Mouse (Mus musculus): ENCODE data around the gene Ado.

The Ado gene

DNA sequence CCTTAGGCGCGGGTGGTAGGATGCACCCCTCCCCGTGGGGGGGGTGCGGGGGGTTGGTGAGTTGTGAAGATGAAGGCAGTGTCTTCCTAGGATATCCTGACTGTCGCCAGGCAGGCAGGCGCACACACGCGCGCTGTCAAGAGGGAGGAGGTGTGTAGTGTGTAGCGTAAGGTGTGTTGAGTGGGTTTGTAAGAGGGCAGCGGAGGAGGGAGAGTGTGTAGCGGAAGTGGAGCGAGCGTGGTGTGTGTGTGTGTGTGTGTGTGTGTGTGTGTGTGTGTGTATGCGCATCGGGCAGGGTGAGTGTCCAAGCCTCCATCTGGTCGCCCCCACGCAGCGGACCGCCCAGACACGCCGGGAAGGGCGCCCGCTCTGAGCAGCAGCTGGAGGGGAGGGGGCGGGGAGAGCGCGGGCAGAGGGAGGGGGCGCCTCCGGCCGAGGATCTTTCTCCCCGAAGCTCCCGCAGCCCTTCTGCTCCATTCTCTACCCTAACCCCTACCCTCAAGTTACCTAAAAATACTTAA, 12.1 kb downstream of the Ado start:
- no peak for DNase-seq (ENCODE audit: low read depth, low spot score)

DNA sequence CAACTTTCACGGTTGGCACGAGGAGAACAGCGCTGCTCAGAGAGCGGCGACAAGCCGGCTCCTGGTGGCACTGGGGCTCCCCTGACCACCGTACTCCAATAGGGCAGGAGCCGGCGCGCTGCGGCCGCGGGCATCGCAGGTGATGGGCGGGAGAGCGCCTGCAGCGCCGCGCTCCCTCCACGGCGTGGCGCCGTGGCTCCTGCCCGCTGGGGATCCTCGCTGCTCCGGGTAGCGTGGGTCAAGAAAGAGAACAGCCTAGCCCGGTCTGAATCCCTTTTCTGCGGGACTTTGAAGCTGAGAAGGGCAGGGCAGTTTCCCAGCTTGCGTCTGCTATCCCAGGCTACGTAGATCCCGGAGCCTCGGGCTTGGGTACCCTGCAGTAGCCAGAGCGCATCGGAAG, 12.8 kb downstream of the Ado start:
- DNase-seq (ENCODE audit: low read depth, low spot score): peak; percentile 60

DNA sequence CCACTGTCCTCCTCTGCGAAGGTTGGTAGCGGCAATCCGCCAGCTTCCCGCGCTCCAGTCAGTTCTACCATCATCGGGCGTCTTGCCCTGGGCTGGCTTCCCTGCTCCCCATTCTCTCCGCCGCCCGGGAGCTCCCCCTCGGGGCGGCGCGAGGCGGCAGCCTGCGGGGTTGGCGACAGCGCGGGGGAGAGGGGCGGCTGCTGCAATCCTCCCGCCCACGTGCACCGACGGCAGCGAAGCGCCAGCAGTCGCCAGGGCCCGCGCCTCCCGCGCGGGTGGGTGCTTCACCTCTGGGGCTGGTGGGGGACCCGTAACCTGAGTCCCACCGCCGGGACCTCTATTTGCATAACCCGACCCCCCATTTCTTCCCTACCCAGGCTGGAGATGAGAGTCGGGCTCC, 13.5 kb downstream of the Ado start, which contains the start of gene Egr2:
Gene Egr2, plus strand, starts transcription at position 220 of the 400 bp plus-strand sequence.
- DNase-seq (ENCODE audit: low read depth, low spot score): no peak

DNA sequence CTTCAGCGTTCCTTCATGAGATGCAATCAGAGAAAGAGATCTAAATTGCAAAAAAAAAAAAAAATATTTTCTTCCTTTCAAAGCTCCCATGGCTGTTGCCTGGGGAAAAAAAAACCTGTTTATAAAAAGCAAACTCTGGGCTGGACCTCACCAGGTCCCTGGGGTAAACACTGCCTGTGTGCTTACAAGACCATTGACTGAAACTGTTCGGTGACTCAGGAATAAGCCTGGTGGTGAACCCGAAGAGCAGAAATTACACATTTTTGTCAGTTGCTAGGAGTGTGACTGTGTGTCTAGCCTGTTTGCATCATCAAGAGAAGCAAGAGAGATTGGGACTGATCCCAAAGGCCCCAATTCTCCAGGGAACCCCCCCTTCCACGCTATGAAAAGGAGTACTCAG, 19.0 kb downstream of the Ado start:
- DNase-seq (ENCODE audit: low read depth, low spot score): peak; percentile 55

DNA sequence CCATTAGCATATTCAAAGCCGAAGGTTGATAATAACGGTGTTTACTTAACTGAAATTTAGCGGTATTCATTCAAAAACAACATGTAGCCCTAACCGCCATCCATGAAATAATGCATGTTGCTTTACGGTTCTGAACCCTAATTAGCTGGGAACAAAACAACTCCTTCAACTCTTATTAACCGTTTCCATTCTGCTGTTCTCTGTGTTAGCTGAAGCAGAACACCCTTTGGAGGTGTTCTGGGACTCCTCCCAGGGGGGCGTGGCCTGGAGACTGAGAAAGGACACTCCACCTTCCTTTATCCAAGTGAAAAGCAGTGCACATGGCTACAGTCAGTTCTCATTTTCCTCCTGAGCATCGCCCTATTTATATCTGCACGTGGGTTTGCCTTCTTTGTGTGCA, 22.3 kb downstream of the Ado start:
- no peak for DNase-seq (ENCODE audit: low read depth, low spot score)

DNA sequence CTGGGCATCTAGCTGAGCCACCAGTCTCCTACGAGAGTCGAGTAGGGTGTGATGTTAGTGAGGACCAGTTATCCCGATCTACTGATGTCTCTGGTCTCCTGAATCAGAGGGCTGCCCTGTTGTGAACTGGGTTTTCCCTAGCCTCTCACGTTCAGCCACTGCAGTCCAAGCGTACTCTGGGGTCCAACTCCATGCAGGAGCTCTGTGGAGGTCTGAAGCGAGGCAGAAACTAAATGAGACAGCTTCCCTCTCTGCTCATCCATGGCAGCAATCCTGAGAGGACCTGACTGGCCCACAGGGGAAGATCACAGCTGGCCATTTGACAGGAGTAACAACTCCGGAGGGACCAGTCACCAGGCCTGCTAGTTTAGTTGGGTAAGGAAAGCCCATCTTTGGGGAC, 24.1 kb downstream of the Ado start:
- DNase-seq (ENCODE audit: low read depth, low spot score): no peak

DNA sequence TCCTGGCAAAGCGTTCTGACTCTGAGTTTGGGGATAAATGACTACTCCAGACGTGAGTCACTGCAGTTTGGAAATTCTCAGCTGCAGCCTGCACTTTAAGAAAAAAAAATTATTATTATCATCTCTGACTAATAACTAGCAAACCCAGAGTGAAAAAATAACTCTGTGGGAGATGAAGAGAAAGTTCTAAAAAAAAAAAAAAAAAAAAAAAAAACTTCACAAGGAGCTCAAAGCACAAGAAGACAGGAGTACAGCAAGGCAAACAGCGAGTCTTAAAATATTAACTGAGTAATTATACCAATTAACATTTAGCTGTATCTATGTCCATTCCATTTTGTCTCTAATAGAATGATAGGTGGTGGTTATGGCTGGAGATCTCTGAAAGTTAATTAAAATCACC, 24.6 kb downstream of the Ado start:
- DNase-seq (ENCODE audit: low read depth, low spot score): peak; percentile 48

DNA sequence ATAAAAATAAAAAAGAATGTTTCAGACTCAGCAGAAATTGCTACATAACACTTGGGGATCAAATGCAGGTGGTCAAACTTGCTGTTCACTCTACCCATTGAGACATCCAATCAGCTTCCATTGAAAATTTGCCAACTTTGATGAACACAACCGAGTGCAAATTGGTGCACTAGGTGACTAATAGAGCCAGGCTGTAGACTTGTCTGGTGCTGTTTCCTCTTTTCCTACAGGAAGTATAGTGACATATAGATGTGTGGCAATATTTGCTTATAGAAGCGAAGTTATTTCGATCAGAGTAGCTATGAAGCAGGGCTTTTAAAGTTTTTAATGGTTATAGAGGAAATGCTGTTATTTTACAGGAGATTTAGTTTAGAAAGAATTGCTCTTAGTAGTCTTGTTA, 30.0 kb downstream of the Ado start:
- no peak for DNase-seq (ENCODE audit: low read depth, low spot score)

DNA sequence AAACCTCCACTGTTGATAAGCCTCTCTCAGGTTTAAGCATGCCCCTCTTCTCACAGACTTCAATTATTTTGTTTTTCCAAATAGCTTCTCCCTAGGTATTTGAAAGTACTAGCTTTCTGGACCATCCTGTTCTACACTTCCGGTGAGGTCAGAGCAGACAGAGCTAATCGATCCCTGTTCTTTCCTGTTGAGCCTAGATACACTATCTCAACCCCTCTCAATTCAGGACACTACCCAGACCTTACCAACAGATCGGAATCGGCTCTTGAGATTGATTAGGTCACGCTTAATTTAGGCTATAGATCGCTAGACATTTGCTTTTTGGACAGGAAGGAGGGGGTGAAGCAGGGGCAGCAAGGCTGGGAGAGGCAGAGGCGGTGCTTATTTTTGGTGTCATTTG, 35.9 kb downstream of the Ado start:
- DNase-seq (ENCODE audit: low read depth, low spot score): no peak

DNA sequence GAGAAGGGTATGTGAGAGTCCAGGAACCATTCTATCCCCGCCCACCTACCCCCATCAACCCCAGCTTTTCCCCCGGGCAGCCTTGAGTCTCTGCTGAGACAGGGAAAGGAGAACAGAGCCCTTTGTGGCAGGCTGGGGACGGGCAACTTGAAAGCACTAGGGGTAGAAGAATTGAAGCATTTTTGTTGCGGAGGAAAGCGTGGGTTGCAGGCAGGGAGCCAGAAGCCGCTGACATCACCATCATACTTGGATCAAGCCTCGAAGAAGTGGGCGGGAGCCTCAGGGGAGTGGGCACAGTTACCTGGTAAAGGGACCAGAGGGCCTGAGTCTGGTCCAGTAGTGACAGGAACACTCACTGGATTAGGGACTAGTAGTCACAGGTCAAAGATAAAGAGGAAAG, 36.5 kb downstream of the Ado start:
- no peak for DNase-seq (ENCODE audit: low read depth, low spot score)

DNA sequence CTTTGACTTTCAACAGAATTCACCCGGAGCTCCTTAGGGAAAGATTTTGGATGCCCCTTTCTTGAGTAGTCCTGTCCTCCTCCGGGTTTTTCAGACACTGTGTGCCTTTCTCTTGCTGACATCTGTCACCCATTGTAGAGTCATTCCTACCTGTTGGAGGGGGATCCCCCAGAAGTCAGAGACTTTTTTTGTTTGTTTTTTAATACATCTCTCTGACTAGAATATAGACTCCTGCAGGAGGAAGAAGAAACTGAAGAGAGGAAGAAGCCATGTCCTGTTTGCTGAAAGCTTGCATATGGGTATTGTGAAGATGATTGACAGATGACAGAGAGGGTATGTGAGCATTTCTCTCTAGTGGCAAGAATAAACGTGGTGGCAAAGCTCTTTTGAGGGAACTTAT, 43.5 kb downstream of the Ado start:
- DNase-seq (ENCODE audit: low read depth, low spot score): no peak

DNA sequence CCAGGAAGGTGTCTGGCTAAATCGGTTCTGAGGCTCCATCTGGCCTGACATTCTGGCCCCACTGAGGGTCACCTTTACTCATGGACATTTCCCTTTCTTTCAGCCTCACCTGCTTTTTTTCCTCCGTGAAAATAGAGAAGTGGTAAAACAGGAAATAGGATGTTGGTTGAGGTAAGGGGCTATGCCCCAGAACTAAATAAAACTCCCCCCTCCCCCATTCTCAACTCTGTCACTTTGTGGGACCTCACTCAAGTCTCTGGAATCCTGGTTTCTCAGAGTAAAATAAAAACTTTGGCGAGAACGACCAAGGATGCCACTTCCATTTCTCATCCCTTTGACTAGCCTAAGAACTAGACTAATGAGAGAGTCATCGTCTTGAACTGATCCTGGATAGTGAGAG, 44.7 kb downstream of the Ado start:
- DNase-seq (ENCODE audit: low read depth, low spot score): no peak

DNA sequence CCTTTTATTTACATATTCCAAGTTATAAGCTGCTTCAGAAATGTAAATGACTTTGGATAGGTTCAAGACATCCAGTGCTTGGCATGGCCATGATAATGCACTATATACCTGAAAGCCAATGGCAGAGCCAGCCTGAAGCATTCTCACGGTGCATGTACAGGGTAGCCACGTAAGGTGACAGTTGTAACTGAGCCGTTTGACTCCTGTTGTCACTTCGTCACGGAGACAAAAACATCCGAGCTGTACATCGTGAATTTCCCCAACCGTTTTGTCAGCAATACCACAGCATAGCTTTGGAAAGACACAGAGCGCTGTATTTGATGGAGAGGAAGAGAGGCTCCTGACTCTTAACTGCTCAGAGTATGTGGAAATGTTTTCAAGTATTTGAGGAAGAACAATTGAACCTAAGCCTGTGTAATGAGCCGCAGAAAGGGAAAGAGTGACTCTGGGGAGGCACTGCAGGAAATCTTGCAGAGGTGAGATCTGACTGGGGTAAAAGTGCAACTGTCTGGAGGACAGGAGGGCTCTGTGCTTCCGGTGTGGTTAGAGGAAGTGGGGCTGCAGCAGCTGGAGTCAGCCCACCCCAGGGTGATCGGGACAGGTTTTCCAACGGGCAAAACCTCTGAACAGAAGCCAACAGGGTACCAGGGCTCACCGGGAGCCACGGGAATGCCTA, 45.3 kb downstream of the Ado start:
- no peak for DNase-seq (ENCODE audit: low read depth, low spot score)

DNA sequence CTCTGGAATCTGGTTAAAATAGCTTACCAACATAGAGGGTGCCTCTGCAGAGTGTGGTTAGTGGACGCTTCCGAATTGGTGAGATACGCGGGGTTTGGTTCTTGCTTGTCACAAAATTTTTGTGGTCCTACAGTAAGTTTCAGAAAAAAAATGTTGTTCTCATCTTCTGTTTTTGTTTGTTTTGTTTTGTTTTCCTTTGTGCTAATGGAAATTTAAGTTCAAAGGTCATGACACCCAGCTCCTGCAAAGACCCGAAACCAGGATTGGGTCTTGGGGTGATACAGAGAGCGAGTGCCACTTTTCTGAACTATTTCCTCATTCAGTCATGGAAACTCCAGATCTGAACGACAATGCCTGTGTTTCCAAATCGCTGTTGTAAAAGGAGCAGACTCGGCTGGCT, 50.8 kb downstream of the Ado start:
- no peak for DNase-seq (ENCODE audit: low read depth, low spot score)

DNA sequence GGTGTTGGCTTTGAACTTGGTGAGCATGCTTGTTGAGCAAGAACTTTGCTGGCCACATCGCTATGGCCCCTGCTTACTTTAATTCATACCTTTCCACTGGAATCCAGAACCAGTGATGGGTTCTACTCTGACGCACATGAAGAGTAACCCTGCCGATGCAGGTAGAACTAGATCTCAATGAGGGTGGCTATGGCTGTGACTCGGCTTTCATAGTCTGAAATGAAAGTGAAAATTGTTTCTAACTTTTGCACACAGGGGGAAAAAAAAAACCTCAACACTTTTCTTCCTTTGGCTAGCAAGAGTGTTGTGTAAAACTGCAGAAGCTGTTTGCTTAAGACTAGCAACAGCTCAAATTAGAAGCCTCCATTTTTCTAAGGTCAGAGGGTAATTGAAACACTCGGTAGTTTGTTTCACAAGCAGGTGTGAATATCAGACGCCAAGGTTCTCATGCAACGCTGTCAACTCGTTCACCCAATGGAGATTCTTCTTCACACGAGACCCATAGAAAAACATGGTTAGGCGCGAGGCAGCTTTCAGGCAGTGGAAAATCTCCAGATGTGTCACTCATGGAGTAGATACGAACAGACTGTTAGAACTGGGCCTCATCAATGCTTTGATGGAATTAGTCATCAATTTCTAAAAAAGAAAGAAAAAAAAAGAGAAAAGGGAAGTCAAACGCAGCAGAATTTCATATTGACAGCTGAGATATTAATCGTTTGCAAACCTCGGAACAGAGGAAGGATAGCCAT, 51.4 kb downstream of the Ado start:
- no peak for DNase-seq (ENCODE audit: low read depth, low spot score)

All from 3T3-L1 (cell line).